Mouse (Mus musculus): ENCODE measurements around the gene Lypd4.

DNA sequence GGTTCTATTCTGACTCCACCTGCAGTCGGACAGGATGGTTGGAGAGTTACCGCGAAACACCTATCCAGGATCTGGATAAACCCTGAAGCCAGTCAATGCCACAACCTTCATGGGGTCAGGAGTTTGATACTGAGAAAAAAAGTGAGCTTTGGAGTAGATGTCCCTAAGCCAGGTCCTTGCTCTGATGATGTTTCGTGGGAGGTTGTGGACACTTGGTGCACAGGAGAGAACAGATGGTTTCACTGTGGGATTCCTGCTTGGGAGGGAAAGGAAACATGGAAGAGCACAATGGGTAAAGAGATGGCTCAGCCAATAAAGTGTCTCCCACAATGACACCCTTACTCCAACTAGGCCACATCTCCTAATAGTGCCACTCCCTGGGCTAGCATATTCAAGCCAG lies 42.6 kb downstream of the Lypd4 start:
- no peak for TF ChIP-seq MYOD1 (IDR thresholded peaks at IDR 0.05; ENCODE audit: control insufficient read depth in 1 of 3, insufficient read length in 2 of 3, low read depth in 2 of 3)
- no peak for TF ChIP-seq CEBPB (IDR thresholded peaks at IDR 0.05; ENCODE audit: insufficient read depth, poor library complexity, severe bottlenecking)
- no peak for TF ChIP-seq POLR2A (IDR thresholded peaks at IDR 0.05; ENCODE audit: insufficient read length, low read depth)
- no peak for TF ChIP-seq POLR2AphosphoS2 (IDR thresholded peaks at IDR 0.05; ENCODE audit: insufficient read length, low read depth)
- TF ChIP-seq E2F4 (IDR thresholded peaks at IDR 0.05; ENCODE audit: insufficient read depth), result no peak
- TF ChIP-seq USF1 (IDR thresholded peaks at IDR 0.05; ENCODE audit: low read depth), result no peak
- no peak for TF ChIP-seq MAX (IDR thresholded peaks at IDR 0.05; ENCODE audit: low read depth)
- TF ChIP-seq MYOG (IDR thresholded peaks at IDR 0.05; ENCODE audit: control insufficient read depth in 1 of 3, insufficient read depth in 1 of 3, insufficient read length in 2 of 3, low read depth in 2 of 3), result no peak
- TF ChIP-seq TCF12 (IDR thresholded peaks at IDR 0.05; ENCODE audit: insufficient read depth, poor library complexity, severe bottlenecking), result no peak
- no peak for TF ChIP-seq SRF (IDR thresholded peaks at IDR 0.05; ENCODE audit: control insufficient read depth, insufficient read length, low read depth)

Measured in myocyte (in vitro differentiated cells).